Mouse (Mus musculus) liver, adult 2 months (tissue): ENCODE measurements around the gene Rbmxl1. TPM values are rescaled to one million over a fixed set of nuclear protein-coding genes. Genes with fewer than 3 reads are reported as not detected.

Experiments used
- DNase-seq: peaks from one replicate; pipeline ENCODE4 v3.0.0-alpha.2; 2011; ENCODE audit warnings: low read depth, low spot score; ENCODE audit errors: extremely low read depth
- H3K27ac ChIP-seq: fragments of 200-500 bp; replicated peaks from 2 replicates; pipeline ENCODE4 v1.5.1; 2012; ENCODE audit warnings: low read depth, mild to moderate bottlenecking, control low read depth, inconsistent platforms, low read length; ENCODE audit not compliant: insufficient read depth
- H3K27me3 ChIP-seq: fragments of 200-500 bp; 2 replicates; pipeline ENCODE4 v1.6.1; 2012; ENCODE audit warnings: mild to moderate bottlenecking, moderate library complexity, low read length, inconsistent platforms; ENCODE audit not compliant: control insufficient read depth, insufficient read depth
- H3K36me3 ChIP-seq: fragments of 200-500 bp; 2 replicates; pipeline ENCODE4 v1.6.1; 2012; ENCODE audit warnings: low read length, inconsistent platforms; ENCODE audit not compliant: control insufficient read depth, insufficient read depth
- H3K4me1 ChIP-seq: fragments of 200-500 bp; 2 replicates; pipeline ENCODE4 v1.6.1; 2011; ENCODE audit warnings: low read length; ENCODE audit not compliant: control insufficient read depth, insufficient read depth
- H3K4me3 ChIP-seq: fragments of 200-500 bp; 2 replicates; pipeline ENCODE4 v1.5.1; 2011; ENCODE audit warnings: low read depth, mild to moderate bottlenecking, control low read depth, low read length, moderate library complexity; ENCODE audit not compliant: insufficient read depth
- H3K79me2 ChIP-seq: fragments of 200-500 bp; 2 replicates; pipeline ENCODE4 v1.6.1; 2012; ENCODE audit warnings: inconsistent platforms, mild to moderate bottlenecking, low read length, moderate library complexity; ENCODE audit not compliant: control insufficient read depth, insufficient read depth
- H3K9ac ChIP-seq: fragments of 200-500 bp; 2 replicates; pipeline ENCODE4 v1.6.1; 2012; ENCODE audit warnings: low read depth, mild to moderate bottlenecking, control low read depth, inconsistent platforms, low read length
- CTCF ChIP-seq: fragments of 200-500 bp; IDR thresholded peaks from 2 replicates; pipeline ENCODE4 v1.5.1; 2011; ENCODE audit warnings: low read depth, low read length, control low read depth
- POLR2A ChIP-seq: fragments of 200-500 bp; IDR thresholded peaks from 2 replicates; pipeline ENCODE4 v1.6.1; 2011; ENCODE audit warnings: low read length, control low read depth; ENCODE audit not compliant: insufficient read depth; ENCODE audit errors: extremely low read depth
- WGBS: fragments of 180-500 bp; shearing (Covaris S2); methylation state at CpG from one replicate; pipeline ENCODE4 v1.1.7; 2018; 5-methylcytosine and 5-hydroxymethylcytosine counted together
- polyA plus RNA-seq: library from polyadenylated mRNA; depleted of rRNA; stranded (reverse); fragments of >200 nt; gene quantifications from 2 replicates; pipeline ENCODE4 v1.2.3, GENCODE M21; 2012; rRNA removed
- total RNA-seq: library from RNA; depleted of rRNA; stranded (reverse); fragments of >200 nt; gene quantifications from 2 replicates; pipeline ENCODE4 v1.2.3, GENCODE M21; 2014; rRNA removed

The Rbmxl1 gene
- total and polyA plus RNA-seq, 2 experiments, result 9.9 to 15.0 TPM

DNA sequence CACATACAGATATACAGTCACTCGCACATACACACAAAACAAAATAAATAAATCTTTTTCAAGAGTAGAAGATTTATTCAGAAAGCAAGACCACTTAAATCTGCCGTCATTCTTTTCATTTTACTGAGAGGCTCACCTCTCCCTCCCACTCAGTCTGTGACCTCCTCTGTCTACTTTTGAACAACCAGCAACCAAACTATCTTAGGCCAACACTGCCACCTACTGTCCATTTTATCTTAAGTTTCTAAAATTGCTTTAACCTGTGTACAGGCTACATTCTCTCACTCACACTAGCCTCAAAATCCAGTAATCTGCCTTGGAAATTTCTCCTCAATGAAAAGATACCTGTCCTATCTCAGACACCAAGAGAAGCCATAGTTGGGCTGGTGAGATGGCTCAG, 40.8 kb downstream of the Rbmxl1 start:
- no peak overlapping the region for H3K4me3 ChIP-seq
- H3K9ac ChIP-seq, result no peak overlapping the region
- DNase-seq, result no peak
- H3K4me1 ChIP-seq, result no peaks in the 10 kb centered on the region
- no peaks in the 10 kb centered on the region for H3K79me2 ChIP-seq
- H3K27me3 ChIP-seq, result no peaks in the 10 kb centered on the region
- no peaks in the 10 kb centered on the region for H3K36me3 ChIP-seq
- H3K27ac ChIP-seq, result no peak overlapping the region
- TF ChIP-seq POLR2A, result no peak
- TF ChIP-seq CTCF, result no peak
- 90% methylated on average over 2 of the region's 2 CpGs for WGBS

DNA sequence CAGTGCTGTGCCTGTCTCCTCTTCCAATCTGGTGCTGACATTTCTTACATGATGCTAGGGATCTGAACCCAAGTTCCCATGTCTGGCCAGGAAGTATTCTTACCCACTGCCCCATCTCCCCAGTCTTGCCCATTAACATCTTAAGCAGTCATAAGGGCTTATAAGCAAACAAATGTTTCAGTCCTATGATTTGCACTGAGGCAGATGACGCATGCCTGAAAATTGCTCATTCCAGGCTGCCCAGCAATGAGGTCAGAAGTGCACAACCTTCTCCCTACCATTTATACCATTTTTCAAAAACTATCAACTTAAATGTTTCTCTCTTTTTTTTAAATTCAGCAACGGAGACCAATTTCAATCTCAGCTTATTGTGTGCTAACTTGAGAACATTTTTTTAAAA, 44.8 kb downstream of the Rbmxl1 start:
- H3K79me2 ChIP-seq, result no peaks in the 10 kb centered on the region
- no peaks in the 10 kb centered on the region for H3K4me1 ChIP-seq
- no peaks in the 10 kb centered on the region for H3K36me3 ChIP-seq
- H3K4me3 ChIP-seq, result no peak overlapping the region
- H3K27me3 ChIP-seq, result no peaks in the 10 kb centered on the region
- no peak for DNase-seq
- H3K27ac ChIP-seq, result no peak overlapping the region
- H3K9ac ChIP-seq, result no peak overlapping the region
- no peak for TF ChIP-seq POLR2A
- no peak for TF ChIP-seq CTCF
- WGBS, result 85% methylated on average over 2 of the region's 2 CpGs

DNA sequence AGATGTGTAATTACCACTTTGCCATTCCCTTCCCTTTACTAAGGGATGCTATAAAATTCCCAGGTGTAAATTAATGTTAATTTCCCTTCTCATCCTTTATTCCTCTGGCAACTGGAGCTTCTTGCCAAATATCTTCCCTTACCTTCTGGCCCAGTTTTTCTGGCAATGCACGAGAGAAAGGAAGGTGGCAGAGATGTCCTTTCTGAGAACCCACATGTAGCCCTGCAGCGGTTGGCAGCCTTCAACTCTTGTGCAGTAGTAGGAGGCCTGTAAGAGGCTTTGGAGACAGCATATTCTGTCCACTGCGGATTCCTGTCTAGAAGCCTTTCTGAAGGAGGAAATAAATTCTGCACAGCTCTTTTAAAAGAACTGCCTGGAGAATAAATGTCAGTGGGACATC, 52.3 kb downstream of the Rbmxl1 start:
- no peak for TF ChIP-seq POLR2A
- TF ChIP-seq CTCF, result no peak
- WGBS, result 90% methylated on average over 3 of the region's 3 CpGs
- Histone ChIP-seq H3K27ac (no peak overlapping the region), H3K4me1 (no peaks in the 10 kb centered on the region), H3K79me2 (no peaks in the 10 kb centered on the region), H3K9ac (no peak overlapping the region), H3K36me3 (no peaks in the 10 kb centered on the region), H3K27me3 (no peaks in the 10 kb centered on the region), H3K4me3 (no peak overlapping the region)
- no peak for DNase-seq

Other genes starting within 250 kb of the Rbmxl1 start
- gene Pou4f2, start 72.3 kb downstream of the Rbmxl1 start, total RNA-seq, result not detected in 2 replicates
- gene Pou4f2, start 72.3 kb downstream of the Rbmxl1 start, polyA plus RNA-seq, result not detected in 2 replicates
- gene Slc10a7, start 448 bp upstream of the Rbmxl1 start, total RNA-seq, result 6.6 and 7.5 TPM in 2 replicates
- 4.1 and 6.3 TPM in 2 replicates for gene Slc10a7, start 448 bp upstream of the Rbmxl1 start, polyA plus RNA-seq